Mouse (Mus musculus): Measurements from ENCODE around the gene Zbtb34.

Zbtb34 gene

DNA sequence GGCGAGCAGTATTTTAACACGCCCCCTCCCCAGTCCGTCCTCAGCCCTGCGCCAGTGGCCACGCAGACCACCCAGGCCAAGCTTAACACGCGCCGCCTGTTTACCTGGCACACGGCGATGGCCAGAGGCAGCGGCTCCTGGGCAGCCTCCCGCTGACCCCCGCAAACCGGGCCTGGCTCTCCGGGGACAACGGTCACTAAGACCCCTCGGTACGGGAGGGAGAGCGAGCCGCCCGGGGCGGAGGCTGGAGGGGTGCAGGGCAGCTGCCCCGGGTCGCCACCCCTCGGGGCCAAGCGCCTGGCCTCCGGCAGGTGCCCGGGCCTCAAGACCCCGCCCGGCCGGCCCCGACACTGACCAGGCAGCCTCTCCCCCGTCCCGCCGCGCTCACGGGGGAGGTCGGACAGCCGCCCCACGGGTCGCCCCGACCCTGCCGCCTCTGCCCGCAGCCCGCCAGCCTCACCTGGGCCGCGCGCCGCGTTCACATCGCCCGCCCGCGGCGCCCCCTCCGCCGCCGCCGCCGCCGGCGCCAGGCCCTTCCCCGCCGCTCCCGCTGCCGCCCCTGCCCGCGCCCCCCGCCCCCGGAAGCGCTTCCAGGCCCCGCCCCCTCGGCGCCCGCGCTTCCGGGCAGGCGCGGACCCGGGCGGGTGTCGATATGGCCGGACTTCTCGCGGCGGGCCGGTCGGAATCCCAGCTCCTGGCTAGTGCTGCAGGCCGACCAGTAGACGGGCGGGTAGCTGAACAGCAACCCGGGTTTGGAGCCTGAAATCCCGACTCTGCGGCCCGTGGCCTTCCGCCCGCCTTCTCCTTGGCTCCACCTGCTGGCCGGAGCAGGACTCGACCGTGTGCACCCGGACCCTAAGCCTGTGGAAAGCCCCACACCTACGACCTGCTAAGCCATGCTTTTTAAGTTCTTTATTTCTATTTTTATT is at the start of gene Zbtb34:
Gene Zbtb34, minus strand, starts transcription at position 554 of the 929 bp plus-strand sequence.
- peak; percentile 45 to 87 for DNase-seq

DNA sequence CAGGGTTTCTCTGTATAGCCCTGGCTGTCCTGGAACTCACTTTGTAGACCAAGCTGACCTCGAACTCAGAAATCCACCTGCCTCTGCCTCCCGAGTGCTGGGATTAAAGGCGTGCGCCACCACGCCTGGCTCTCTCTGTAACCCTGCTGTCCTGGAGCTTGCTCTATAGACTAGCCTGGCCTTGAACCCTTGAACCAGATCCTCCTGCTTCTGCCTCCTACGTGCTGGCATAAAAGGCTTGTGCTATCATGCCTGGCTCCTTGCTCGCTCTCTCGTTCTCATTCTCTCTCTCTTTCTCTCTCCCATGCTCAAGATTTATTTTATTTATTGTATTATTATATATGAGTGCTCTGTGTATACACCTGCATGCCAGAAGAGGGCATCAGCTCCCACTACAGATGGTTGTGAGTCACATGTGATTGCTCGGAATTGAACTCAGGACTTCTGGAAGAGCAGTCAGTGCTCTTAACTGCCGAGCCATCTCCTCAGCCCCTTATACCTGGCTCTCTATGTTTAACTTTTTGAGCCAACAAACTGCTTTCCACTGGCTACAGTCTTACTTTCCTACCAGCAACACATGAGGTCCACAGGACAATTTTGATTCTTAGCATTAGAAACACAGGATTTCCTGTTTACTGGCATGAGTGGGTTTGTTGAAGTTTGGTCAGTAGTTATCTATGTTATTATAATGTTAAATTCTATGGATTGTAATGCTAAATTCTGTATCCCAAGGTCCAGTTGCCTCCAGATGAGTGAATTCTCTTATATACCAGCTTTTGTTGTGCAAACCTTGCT is 47.0 kb upstream of the Zbtb34 start:
- no peak for DNase-seq

GRCm38 (mm10) chr2:33475961-33476360 is 44.8 kb upstream of the Zbtb34 start:
- no peak for DNase-seq

- peak; percentile 96 for DNase-seq
Measured at GRCm38 (mm10) chr2:33468466-33469097, 37.5 kb upstream of the Zbtb34 start, which contains the start of gene Zbtb43. TSS of gene Zbtb43 (minus strand) at chr2:33468559.

DNA sequence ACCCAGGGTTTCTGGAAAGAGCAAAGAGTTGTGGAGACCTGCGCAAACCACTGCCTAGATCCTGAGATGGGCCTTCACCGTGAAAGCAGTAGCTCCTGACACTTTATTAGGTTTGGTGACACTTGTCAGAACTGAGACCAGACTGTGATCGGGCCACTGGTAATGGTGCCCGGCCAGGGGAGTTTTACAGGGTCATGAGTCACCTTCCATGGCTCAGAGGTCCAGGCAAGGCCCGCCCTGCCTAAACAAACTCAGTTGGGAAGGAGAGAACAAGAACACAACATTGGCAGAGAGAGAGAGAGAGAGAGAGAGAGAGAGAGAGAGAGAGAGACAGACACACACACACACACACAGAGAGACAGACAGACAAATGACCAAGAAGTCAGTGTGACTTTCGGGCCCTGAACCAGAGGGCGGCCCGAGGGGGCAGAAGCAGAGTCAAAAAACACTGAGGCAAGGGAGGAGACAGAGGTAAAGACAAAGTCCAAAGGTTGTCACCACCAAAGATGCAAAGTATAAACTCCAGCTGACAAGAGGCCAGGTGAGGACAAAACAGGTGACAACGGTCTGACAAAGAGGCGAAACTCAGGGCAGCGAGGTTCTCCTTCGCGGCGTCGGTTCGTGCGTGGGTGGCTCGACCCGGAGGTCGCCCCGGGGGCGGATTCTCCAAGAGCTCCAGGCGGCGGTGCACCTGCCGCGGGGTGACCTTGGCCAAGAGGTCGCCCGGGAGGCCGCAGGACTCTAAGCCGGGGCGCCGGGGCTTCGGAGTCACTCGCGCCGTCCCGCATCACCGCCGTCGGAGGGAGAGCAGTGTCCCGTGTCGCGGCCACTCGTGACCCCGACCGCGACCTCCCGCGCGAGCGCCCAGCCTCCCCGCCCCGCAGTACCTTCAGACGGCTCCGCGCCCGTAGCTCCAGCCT is 36.7 kb upstream of the Zbtb34 start:
- peak; percentile 63 to 68 for DNase-seq

DNA sequence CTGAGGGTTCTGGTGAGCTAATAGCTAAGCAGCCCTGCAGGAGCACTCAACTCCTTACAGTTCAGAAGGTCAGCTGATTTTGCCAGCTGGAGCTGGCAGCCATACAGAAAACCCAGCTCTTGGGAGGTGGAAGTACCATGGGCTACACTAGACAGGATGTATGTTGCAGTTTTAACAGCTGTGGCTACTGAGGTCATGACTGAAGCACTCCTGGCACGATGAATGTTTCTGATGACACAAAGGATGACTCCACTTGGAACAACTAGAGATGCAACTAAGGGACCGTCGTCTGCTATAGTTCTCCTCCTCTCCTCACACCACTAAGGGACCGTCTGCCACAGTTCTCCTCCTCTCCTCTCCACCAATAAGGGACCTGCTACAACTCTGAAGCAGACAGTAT is 34.8 kb upstream of the Zbtb34 start:
- peak; percentile 59 to 62 for DNase-seq

GRCm38 (mm10) chr2:33465215-33465614 is 34.1 kb upstream of the Zbtb34 start:
- peak in 1 of 2 experiments; percentile 19 for DNase-seq

DNA sequence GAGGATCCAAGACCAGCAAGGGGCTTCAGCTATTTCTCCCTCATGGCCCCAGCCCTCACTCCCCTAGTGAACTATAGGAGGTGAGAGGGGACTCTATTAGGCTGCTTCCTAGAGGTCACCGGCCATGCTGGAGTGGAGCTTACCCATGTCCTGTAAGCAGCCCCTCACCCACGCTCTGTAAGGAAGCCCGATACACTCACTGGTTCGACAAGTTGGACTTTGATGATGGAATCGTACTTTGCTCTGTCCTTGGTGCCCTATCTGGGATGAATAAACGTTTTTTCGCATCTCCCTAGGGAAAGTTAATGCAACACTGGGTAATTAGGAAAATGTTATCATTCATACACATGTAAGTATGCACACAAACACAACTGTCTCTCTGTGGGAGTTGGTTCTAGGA is 30.9 kb upstream of the Zbtb34 start:
- peak; percentile 37 to 55 for DNase-seq

GRCm38 (mm10) chr2:33461066-33461465 is 29.9 kb upstream of the Zbtb34 start:
- no peak for DNase-seq

DNA sequence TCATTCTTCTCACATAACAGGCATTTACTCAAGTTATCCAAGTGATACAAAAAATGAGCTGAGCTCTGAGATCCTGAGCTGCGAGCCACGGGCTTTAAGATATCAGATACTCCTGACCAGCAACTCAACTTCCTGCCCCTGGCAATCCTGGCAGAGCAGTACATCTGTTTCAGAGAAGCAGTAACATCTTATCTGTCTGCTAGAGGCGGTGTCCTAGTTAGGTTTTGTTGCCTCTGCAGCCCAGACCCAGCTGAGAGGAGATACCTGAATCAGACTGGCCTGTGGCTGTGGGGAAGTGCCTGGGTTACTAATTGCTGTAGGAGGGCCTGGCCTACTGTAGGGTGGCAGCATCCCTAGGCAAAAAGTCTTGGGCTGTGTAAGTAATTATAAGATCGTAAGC is 28.5 kb upstream of the Zbtb34 start:
- no peak for DNase-seq

GRCm38 (mm10) chr2:33456696-33457095 is 25.6 kb upstream of the Zbtb34 start:
- peak; percentile 42 to 53 for DNase-seq

DNA sequence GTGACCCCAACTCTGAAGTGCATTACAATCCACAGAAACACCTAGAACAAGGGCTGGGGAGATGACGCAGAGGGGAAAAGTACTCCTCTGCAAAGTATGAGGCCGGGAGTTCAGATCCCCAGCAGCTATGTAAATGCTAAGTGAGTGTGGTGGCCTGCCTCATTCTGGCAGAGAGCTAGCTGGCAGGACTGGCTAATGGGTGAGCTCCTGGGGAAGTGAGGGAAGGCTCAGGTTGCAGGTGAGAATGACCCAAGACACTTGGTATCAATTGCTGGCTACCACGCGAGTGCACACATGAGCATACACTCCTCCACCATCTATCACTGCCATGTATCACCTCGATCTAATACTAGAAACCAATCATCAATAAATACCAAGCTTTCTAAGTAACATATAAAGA is 25.1 kb upstream of the Zbtb34 start:
- DNase-seq, result no peak

GRCm38 (mm10) chr2:33455350-33455749 is 24.2 kb upstream of the Zbtb34 start:
- no peak for DNase-seq

DNA sequence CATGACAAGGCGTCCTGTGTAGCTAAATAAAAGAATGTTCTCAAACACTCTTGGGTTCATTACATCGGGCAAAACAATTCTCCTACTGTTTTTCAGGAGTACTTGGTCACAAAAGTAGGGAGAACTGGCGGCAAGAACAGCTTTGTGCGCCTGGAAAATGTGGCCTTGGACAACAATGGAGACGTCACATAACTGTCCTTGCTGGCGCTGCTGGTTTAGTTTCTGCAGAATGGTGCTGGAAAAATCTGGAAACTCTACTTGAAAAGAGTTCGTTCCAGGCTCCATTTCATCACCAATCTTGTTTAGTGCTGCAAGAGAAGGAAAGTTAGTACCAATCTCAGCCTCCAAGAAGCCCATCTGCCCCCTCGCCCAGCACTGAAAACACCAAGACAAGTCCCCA is 23.7 kb upstream of the Zbtb34 start:
- DNase-seq, result no peak

- DNase-seq, result no peak
Measured at GRCm38 (mm10) chr2:33453476-33453875, 22.4 kb upstream of the Zbtb34 start.

DNA sequence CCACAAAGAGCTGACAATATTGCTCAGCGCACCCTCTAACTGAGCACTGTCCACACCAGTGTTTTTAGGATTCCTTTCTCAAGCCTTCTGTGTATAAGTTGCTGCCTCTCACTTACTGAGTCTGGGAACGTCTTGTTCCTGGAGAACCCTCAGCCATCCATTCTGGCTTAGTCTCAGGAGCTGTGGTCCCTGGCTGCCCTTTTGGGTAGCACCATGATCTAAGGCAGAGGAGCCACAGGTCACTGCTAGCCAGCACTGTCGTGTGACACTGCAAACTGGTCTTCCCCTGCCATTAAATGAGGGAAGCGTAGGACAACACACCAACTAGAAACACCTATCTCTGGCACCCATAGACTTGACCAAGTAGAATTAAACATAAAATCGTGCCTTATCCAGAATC is 21.6 kb upstream of the Zbtb34 start:
- no peak for DNase-seq

DNA sequence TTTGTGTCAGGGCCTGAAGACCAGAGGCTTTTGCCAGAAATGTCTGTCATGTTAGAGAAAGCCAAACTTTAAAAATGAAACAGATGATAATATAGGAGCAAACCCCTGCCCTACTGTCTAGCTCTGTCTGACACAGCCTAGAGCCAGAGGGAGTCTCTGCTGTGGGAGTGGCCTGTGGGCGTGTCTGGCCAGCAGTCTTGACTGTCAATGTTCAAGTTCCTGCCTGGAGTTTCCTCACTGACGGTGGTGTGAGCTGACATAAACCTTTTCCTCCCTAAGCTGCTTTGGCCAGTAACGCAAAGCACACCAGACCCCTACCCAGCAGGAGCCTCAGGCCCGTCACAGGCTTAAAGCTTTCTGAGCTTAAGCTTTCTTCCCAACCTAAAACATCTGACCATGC is 21.0 kb upstream of the Zbtb34 start:
- peak; percentile 37 to 70 for DNase-seq

DNA sequence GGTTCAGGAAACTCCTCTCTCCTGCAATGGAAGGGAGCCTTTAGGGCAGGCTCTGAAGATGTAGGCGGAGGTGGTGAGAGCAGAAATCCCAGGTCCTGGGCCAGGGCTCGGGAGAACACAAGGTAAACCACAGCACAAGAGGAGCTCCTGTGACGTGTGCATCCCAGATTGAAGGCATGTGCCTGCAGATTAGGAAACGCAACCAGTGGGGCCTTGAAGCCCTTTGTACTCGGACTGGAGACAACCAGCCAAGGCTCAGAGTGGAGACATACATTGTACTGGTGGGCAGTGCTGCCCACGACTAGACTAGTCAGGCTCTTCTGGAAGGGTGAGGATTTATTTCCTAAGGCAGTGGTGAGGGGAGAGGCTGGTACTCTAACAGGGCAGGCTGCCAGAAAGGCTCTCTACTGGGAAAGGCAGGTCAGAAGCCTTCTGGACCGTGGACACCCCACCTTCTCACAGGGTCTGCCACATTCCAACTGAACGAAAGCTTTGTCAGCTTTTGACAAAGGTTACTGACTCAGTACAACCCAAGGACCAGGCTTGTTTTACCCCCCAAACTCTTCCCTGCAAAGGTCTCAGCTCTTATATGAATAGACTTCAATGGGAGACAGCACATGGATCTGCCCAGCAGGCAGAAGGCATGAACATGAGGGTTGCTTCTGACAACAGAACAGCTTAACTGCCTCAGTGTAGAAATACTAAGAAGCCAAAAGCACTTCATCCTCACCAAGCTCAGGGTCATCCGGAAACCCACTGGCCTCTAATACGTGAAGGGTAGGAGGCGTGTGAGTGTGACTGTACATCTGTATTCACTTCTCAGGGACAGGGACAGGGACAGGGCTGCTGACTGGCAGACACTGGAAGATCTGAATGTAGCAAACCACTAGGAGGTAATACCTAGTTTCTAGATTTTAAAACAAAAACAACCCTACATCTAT is 20.2 kb upstream of the Zbtb34 start:
- peak; percentile 42 to 63 for DNase-seq

DNA sequence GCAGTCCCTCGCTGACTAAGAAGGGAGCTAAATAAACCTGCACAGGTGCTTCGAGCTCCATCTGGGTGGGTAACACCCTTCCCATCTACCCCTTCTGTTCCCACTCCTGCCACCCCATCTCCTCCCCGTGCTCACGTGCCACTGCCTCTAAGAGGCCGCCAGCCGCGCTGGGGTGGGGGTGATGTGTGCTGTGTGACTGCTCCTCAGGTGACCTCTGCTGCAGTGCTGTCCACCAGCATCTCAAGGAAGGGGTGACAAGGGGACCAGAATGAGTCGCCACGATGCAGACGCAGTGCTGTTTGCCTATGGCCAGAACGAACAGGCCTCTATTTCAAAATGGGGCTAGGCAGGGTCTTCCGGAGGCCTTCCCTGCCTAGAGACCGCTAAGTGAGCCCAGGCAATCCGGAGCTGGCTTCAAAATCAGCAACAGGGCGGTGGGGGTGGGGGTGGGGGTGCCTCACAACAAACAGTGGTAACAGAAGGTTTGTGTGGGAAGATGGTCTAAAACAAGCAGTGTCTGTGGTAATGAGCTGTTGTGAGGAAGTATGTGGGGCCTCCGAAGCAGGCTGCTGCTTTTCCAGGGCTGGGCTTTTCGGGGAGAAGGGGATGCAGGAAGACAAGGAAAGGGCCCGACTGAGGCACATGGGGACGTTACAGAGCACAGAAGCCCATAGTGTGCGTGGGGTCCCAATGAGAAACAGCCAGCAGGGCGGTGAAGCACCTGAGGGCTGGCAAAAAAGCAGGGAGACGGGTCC is 18.2 kb upstream of the Zbtb34 start:
- DNase-seq, result no peak

DNA sequence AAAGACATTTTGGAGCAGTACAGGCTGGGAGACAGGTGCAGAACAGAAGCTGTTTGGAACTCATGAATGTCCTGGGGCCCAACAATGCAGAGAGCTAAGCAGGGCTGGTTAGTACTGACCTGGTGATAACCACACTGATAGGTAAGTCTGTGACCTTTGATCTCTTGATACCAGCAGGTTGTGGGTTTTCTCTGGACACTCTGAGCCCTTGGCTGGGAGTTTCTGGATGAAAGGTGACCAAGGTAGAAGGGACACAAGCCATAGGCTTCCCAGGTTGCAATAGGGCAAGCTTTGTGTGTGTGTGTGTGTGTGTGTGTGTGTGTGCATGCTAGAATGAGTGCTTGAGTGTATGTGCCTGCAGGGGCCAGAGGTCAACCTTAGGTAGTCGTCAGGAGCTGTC is 15.7 kb upstream of the Zbtb34 start:
- DNase-seq, result no peak
